Mouse (Mus musculus) stomach, postnatal 0 days (tissue): ENCODE data around the gene Sh3kbp1. TPM values are rescaled to one million over a fixed set of nuclear protein-coding genes. Genes with fewer than 3 reads are reported as not detected.

ENCODE experiments used
- ATAC-seq: fragments of 200-750 bp; cut with Nextera tagmentation; 2 replicates; pipeline ENCODE4 v1.8.0; 2017; ENCODE audit not compliant: low FRiP score, low TSS enrichment
- DNase-seq: peaks from one replicate; pipeline ENCODE4 v3.0.0-alpha.2; 2016; ENCODE audit warnings: low spot score
- H3K27ac ChIP-seq: fragments of 300-500 bp; sonication (generic); replicated peaks from 2 replicates; pipeline ENCODE4 v1.5.1; 2014; ENCODE audit warnings: mild to moderate bottlenecking, control low read depth
- H3K27me3 ChIP-seq: fragments of 300-500 bp; sonication (generic); 2 replicates; pipeline ENCODE4 v1.6.1; 2014; ENCODE audit warnings: low read length; ENCODE audit not compliant: control insufficient read depth, insufficient read depth
- H3K36me3 ChIP-seq: fragments of 300-500 bp; sonication (generic); 2 replicates; pipeline ENCODE4 v1.6.1; 2014; ENCODE audit warnings: low read length, mixed read lengths; ENCODE audit not compliant: control insufficient read depth, insufficient read depth
- H3K4me1 ChIP-seq: fragments of 300-500 bp; sonication (generic); replicated peaks from 2 replicates; pipeline ENCODE4 v1.6.1; 2014; ENCODE audit warnings: antibody characterized with exemption; ENCODE audit not compliant: control insufficient read depth, insufficient read depth
- H3K4me2 ChIP-seq: fragments of 300-500 bp; sonication (generic); replicated peaks from 2 replicates; pipeline ENCODE4 v1.6.1; 2014; ENCODE audit warnings: low read depth, mild to moderate bottlenecking, control low read depth, moderate library complexity
- H3K4me3 ChIP-seq: fragments of 300-500 bp; sonication (generic); 2 replicates; pipeline ENCODE4 v1.5.1; 2014; ENCODE audit warnings: low read depth, low read length, control low read depth
- H3K9ac ChIP-seq: fragments of 300-500 bp; sonication (generic); 2 replicates; pipeline ENCODE4 v1.6.1; 2014; ENCODE audit warnings: mild to moderate bottlenecking, low read length, control low read depth, mixed read lengths
- H3K9me3 ChIP-seq: fragments of 300-500 bp; sonication (generic); 2 replicates; pipeline ENCODE4 v1.6.1; 2016; ENCODE audit warnings: low read length; ENCODE audit not compliant: control insufficient read depth
- CTCF ChIP-seq: IDR thresholded peaks from 2 replicates; pipeline ENCODE4 v1.5.1; 2016; ENCODE audit warnings: antibody characterized with exemption, low read depth, mild to moderate bottlenecking, moderate library complexity
- EP300 ChIP-seq: optimal IDR thresholded peaks from 2 replicates; pipeline ENCODE3; 2016; ENCODE audit warnings: antibody characterized with exemption
- WGBS: fragments of 180-500 bp; shearing (Covaris S2); extraction: QIAGEN DNeasy Blood & Tissue Kit; methylation state at CpG from one replicate; pipeline ENCODE4 v1.1.7; 2014; 5-methylcytosine and 5-hydroxymethylcytosine counted together
- polyA plus RNA-seq: library from polyadenylated mRNA; unstranded; fragments of >200 nt; fragmentation: Nextera tagmentation; extraction: Ambion mirVana; gene quantifications from 2 replicates; pipeline ENCODE4 v1.2.1, GENCODE M21; 2015

Gene Sh3kbp1
- polyA plus RNA-seq, 1 experiment from 2014 or later, result 13.3 TPM

- ATAC-seq (no peak), DNase-seq (no peak)
- no peak overlapping the region for H3K4me2 ChIP-seq
- H3K9me3 ChIP-seq, result no peaks in the 10 kb centered on the region
- WGBS, result 64% methylated on average over 3 of the region's 3 CpGs
- H3K4me3 ChIP-seq, result no peak overlapping the region
- H3K9ac ChIP-seq, result no peak overlapping the region
- no peak for TF ChIP-seq EP300
- TF ChIP-seq CTCF, result no peak
- no peak overlapping the region for H3K27ac ChIP-seq
- H3K4me1 ChIP-seq, result no peaks in the 10 kb centered on the region
- no peaks in the 10 kb centered on the region for H3K27me3 ChIP-seq
- H3K36me3 ChIP-seq, result no peaks in the 10 kb centered on the region
Observed at GRCm38 (mm10) chrX:159910600-159910999, 283.5 kb downstream of the Sh3kbp1 start.

- no peak overlapping the region for H3K4me2 ChIP-seq
- H3K27me3 ChIP-seq, result no peaks in the 10 kb centered on the region
- DNase-seq (no peak), ATAC-seq (no peak)
- no peak overlapping the region for H3K4me3 ChIP-seq
- no peaks in the 10 kb centered on the region for H3K9me3 ChIP-seq
- no peak overlapping the region for H3K27ac ChIP-seq
- WGBS, result 64% methylated on average over 4 of the region's 4 CpGs
- H3K9ac ChIP-seq, result no peak overlapping the region
- no peak for TF ChIP-seq CTCF
- no peak for TF ChIP-seq EP300
- H3K4me1 ChIP-seq, result no peaks in the 10 kb centered on the region
- no peaks in the 10 kb centered on the region for H3K36me3 ChIP-seq
Observed at GRCm38 (mm10) chrX:159911613-159912012, 284.5 kb downstream of the Sh3kbp1 start.

GRCm38 (mm10) chrX:159912061-159912460 is 285.0 kb downstream of the Sh3kbp1 start:
- ATAC-seq (no peak), DNase-seq (no peak)
- Histone ChIP-seq H3K27me3 (no peaks in the 10 kb centered on the region), H3K4me3 (no peak overlapping the region), H3K4me1 (no peaks in the 10 kb centered on the region), H3K9ac (no peak overlapping the region), H3K9me3 (no peaks in the 10 kb centered on the region), H3K4me2 (no peak overlapping the region), H3K36me3 (no peaks in the 10 kb centered on the region), H3K27ac (no peak overlapping the region)
- 79% methylated on average over 3 of the region's 3 CpGs for WGBS
- TF ChIP-seq CTCF, result no peak
- TF ChIP-seq EP300, result no peak

- Histone ChIP-seq H3K4me3 (no peak overlapping the region), H3K9ac (no peak overlapping the region), H3K9me3 (no peaks in the 10 kb centered on the region), H3K27me3 (no peaks in the 10 kb centered on the region), H3K36me3 (no peaks in the 10 kb centered on the region), H3K4me2 (no peak overlapping the region), H3K27ac (no peak overlapping the region), H3K4me1 (no peaks in the 10 kb centered on the region)
- WGBS, result 48% methylated on average over 3 of the region's 3 CpGs
- no peak for ATAC-seq
- DNase-seq, result no peak
- TF ChIP-seq CTCF, result no peak
- no peak for TF ChIP-seq EP300
Observed at GRCm38 (mm10) chrX:159913489-159913888, 286.4 kb downstream of the Sh3kbp1 start.

GRCm38 (mm10) chrX:159915125-159915524 is 288.1 kb downstream of the Sh3kbp1 start:
- ATAC-seq (no peak), DNase-seq (no peak)
- Histone ChIP-seq H3K4me1 (no peaks in the 10 kb centered on the region), H3K27ac (no peak overlapping the region), H3K36me3 (no peaks in the 10 kb centered on the region), H3K9ac (no peak overlapping the region), H3K27me3 (no peaks in the 10 kb centered on the region), H3K4me3 (no peak overlapping the region), H3K4me2 (no peak overlapping the region), H3K9me3 (no peaks in the 10 kb centered on the region)
- TF ChIP-seq CTCF (peak; percentile 48), EP300 (no peak)
- WGBS, result 39% methylated on average over 1 of the region's 1 CpGs

- Histone ChIP-seq H3K36me3 (no peaks in the 10 kb centered on the region), H3K27ac (no peak overlapping the region), H3K9ac (no peak overlapping the region), H3K27me3 (no peaks in the 10 kb centered on the region), H3K4me1 (no peaks in the 10 kb centered on the region), H3K9me3 (no peaks in the 10 kb centered on the region), H3K4me3 (no peak overlapping the region), H3K4me2 (no peak overlapping the region)
- no peak for ATAC-seq
- no peak for DNase-seq
- WGBS, result 82% methylated on average over 6 of the region's 6 CpGs
- TF ChIP-seq EP300, result no peak
- TF ChIP-seq CTCF, result no peak
Observed at GRCm38 (mm10) chrX:159924759-159925158, 297.7 kb downstream of the Sh3kbp1 start.
